Mouse (Mus musculus): Measurements from ENCODE around the gene Mast4.
A peak's percentile ranks its signal among the peaks of the same experiment; 100 is the strongest.

Mast4 gene

DNA sequence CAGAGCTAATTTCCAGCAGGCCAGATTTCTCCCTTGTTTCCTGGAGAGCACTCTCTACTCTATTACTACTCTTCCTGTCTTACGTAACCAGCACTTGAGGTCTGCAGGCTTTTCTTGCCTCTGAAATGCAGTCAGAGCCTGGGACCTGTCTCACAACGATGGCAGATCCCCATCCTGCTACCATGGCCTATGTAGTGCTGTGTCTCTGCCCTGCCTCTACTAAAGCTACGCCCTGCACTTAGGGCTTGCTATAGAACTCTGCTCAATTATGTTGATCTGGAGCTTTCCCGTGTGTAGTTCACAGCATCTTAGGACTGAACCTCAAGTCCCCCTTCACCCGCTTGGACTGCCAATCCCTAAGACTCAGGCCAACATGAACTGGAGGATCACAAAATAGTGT is 150.7 kb downstream of the Mast4 start:
- no peak for DNase-seq

- no peak for DNase-seq
Observed at GRCm38 (mm10) chr13:103181836-103182235, 152.5 kb downstream of the Mast4 start.

DNA sequence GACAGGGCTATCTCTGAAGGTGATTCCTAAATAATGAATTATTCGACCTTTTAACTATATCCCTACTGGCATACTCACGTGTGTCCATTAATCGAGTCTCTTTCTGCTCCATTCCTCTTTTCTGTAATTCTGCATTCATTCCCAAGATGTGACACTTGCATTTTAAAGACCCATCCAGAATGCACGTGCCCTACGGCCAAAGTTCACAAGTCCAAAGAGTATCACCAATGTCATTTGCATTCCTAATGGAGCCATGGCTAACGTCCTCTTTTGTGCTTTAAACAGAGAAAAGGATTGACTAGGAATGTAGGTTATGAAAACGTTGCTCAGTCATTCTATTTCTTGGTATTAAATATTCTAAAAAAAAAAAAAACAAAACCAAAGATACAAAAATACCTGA is 157.4 kb downstream of the Mast4 start:
- DNase-seq: peak; percentile 65

DNA sequence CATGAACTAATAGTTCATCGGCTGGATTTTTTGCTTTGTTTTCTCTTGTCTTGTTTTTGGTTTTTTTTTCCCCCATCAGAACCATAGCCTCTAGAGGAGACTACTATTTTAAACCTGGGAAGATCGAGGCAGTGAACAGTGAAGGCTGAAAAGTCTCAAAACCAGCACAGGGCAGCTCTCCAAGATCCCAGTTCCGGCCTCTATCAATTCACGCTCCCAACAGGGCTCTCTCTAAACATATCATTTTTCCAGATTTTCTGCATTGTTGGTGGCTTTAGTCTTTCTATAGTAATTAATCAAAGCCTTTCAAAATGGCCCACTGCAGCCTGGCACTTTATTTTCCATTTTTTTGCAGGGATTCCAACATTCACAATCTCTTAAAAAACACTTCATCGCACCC is 159.9 kb downstream of the Mast4 start:
- no peak for DNase-seq

GRCm38 (mm10) chr13:103173545-103174182 is 160.6 kb downstream of the Mast4 start:
- peak; percentile 88 for DNase-seq

- DNase-seq: no peak
Observed at GRCm38 (mm10) chr13:103151944-103152343, 182.4 kb downstream of the Mast4 start.

DNA sequence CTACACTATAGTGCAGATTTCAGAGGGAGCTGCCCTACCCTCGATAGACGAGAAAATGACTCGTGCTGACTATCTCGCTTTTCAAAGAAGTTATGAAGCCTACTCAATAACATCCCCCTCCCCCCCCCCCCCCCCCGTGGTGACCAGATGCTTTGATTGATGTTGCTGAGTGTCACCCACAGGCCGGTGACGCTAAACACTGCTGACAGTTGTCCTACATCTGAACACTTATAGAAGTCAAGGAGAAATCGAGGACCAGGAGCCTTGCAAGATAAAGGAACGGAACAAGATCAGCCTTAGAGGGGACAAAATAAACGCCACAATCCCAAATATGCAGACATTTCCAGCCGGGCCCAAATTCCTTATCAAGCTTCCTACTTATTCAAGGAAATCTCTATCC is 183.1 kb downstream of the Mast4 start:
- DNase-seq: no peak

- DNase-seq: no peak
Observed at GRCm38 (mm10) chr13:103150671-103151070, 183.6 kb downstream of the Mast4 start.

- no peak for DNase-seq
Observed at GRCm38 (mm10) chr13:103149415-103149814, 184.9 kb downstream of the Mast4 start.

GRCm38 (mm10) chr13:103144343-103144742 is 190.0 kb downstream of the Mast4 start:
- no peak for DNase-seq

DNA sequence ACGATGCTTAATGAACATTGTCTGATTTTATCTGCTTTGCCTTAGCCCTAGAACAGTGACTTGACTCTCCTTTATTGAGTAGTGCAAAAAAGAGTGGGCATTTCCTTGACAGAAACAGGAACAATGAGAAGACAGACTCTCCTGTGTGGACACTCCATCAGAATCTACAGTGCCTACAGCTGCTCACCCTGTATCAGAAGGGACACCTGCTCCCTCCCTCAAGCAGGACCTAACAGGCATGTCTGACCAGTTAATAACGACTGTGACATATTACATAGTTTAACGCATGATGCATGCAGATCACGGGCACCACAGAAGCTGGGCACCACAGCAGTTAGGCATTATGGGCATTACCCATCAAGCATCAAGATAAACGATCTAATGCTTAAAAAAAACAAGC is 193.0 kb downstream of the Mast4 start:
- DNase-seq: no peak

- no peak for DNase-seq
Observed at GRCm38 (mm10) chr13:103140051-103140450, 194.2 kb downstream of the Mast4 start.

DNA sequence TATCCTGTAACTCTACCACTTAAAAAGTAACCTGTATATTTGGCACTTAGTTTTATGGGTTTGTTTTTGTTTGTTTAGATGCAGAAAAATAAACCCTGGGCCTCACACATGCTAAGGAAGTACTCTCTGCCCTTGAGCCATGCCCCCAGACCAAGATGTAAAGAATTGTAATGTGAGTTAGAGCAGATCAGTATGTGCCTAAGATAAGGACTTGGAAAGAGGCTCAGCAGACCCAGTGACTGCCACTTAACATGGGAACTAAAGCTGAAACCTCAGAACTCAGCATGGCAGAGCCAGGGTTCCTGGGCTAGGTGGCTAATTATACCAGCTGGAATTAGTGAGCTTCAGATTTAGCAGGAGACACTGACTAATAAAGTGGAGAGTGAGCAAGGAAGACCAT is 196.0 kb downstream of the Mast4 start:
- DNase-seq: no peak

DNA sequence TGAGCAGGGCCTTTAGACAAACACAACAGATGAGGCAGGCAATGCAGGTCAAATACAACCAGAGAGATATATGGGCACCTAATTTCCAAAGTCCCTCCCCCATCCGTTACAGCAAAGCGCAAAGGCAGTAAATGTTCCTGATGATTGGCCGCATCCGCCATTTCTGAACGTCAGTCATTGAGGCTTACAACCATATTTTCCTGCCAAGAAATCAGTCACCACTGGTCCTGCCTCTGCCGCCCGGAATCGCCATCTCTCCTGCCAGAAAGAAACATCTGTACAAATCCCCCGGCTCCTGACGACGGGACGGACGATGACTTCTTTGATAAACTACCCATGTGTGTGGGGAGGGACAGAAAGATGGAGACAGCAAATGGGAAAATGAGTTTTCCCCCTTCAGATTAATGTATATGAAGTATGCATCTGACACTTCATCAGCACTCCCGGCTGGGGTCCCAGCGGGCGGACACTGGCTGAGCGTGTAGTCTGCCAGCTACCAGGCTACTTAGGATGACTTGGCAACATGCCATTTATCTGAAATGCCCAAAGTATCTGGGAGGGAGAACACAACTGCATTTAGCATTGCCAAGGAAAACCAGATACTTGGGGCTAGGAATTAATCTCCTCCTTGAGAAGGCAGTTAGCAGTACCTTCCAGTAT is 198.9 kb downstream of the Mast4 start:
- no peak for DNase-seq

DNA sequence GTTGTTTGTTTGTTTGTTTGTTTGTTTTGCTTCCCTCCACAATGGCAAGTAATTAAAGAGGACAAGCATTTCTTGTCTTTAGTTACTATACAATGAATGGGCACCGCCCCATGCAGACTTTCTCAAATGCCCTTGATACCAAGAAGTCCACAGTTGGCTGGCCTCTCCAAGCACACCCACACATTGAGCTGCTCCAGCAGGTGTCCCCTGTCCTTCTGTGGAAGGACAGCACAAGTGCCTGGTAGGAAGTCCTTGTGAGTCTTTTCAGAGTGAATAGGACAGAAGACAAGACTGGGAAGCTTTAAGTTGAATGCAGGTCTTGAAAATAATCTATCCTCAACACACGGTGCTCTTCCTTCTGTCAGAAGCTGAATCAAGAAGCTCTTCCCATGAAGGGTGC is 202.5 kb downstream of the Mast4 start:
- no peak for DNase-seq

DNA sequence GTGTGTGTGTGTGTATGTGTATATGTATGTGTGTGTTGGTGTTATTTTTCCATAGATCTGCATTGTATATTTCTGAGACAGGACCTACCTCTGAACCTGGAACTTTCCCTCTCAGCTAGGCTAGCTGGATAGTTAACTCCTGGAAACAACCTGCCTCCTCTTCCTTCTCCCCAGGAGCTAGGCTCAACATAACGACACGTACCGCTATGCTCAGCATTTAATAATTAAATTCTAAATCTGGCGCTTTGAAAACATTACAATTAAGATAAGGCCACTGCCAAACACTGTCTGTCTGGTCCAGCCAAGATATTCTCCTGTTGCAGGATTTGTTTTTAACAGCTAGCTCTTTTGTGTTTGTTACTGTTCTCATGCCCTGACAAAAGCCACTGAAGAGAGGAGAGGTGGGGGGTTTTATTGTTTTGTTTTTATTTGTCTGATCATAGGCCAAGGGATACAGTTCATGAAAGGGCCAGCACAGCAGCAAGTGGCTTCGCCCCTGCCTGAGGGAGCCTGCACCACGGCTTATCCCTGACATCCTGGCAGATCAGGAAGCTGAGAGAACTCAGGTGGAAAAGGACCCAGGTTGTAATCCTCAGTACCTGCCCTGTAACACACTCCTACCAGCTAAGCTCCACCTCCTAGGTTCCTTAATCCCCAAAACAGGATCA is 205.0 kb downstream of the Mast4 start:
- no peak for DNase-seq

DNA sequence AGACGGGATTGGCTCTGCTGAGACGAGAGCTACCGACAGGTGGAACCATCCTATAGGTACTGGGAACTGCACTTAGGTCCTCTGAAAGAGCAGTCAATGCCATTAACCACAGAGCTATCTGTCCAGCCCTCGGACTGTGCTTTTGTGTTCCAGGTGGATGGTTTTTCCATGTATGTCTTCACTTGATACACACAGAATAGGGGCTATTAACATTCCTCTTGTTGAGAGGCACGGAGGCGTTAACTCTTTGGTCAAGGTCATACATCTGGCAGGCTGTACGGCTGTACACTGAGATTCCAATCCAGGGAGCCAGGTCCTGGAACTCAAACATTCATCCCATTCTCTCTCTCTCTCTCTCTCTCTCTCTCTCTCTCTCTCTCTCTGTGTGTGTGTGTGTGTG is 205.6 kb downstream of the Mast4 start:
- DNase-seq: peak; percentile 26

GRCm38 (mm10) chr13:103127594-103127993 is 206.7 kb downstream of the Mast4 start:
- DNase-seq: no peak

DNA sequence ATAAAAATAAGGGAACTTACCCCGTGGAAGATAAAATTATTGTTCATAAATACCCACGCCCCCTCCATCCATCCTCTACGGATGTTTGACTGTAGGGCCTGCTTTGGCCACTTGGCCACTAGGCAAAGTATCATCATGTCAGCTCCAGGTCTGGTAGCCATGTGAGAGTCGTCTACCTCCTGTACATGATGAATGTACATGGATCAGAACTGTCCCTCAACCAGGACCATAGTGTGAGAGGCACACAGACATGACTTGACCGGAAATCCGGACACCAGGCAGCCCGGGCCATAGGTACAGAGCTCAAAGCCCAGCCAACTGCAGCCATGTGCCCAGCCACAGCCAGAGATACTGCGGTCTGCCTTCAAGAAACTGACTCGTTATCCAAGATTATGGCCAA is 210.6 kb downstream of the Mast4 start:
- no peak for DNase-seq

- no peak for DNase-seq
Observed at GRCm38 (mm10) chr13:103121796-103122792, 212.2 kb downstream of the Mast4 start.

- DNase-seq: no peak
Observed at GRCm38 (mm10) chr13:103120669-103121131, 213.6 kb downstream of the Mast4 start.

DNA sequence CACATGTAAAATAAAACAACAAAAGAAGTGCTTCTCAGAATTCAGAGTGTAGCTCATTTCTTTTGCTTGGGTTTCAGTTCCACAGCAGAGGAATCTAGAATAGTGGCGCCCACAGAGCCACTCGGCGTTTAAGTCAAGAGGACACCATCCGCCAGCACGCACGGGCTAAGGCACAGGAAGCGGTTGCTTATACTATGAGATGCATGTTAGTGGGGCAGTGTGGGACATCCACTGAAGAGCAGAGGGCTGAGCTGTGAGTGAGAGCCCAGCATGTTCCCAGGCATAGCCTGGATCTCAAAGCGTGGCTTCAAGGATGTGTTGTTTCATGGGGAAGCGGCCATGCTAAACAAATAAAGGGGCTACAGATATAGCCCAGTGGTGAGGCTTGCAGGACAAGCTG is 214.6 kb downstream of the Mast4 start:
- no peak for DNase-seq

GRCm38 (mm10) chr13:103115116-103115515 is 219.2 kb downstream of the Mast4 start:
- no peak for DNase-seq

Data from kidney, adult 9 months (tissue).